Mouse (Mus musculus): ENCODE measurements around the gene Mgrn1. TPM values are rescaled to one million over a fixed set of nuclear protein-coding genes. Genes with fewer than 3 reads are reported as not detected.

Mgrn1 gene
- total and polyA plus RNA-seq, 3 experiments, result 8.4 to 25.0 TPM; not detected in 1

GRCm38 (mm10) chr16:4871926-4872325 is 14.1 kb upstream of the Mgrn1 start:
- Histone ChIP-seq H3K4me3 (ENCODE audit: control insufficient read depth in 1 of 2, insufficient read depth in 1 of 2, low read depth in 2 of 2, low read length in 2 of 2) (no peak overlapping the region), H3K79me2 (ENCODE audit: control insufficient read depth, insufficient read depth, low read length, poor library complexity) (no peaks in the 10 kb centered on the region), H3K27ac (ENCODE audit: control insufficient read depth, low read depth, low read length) (no peak overlapping the region), H3K9me3 (replicated peaks; ENCODE audit: insufficient read depth, low read length) (no peaks in the 10 kb centered on the region), H3K9ac (ENCODE audit: control insufficient read depth, low read depth, low read length, poor library complexity, severe bottlenecking) (no peak overlapping the region), H3K4me1 (ENCODE audit: control insufficient read depth in 1 of 2, insufficient read depth in 2 of 2, low read length in 2 of 2) (peaks cover 0 to 19% of the 10 kb centered on the region in 2 experiments), H3K36me3 (ENCODE audit: control insufficient read depth in 1 of 2, insufficient read depth in 2 of 2, low read length in 2 of 2) (peaks cover 0 to 8% of the 10 kb centered on the region in 2 experiments; a peak in 2 of 4 replicates), H3K27me3 (ENCODE audit: control insufficient read depth in 1 of 2, insufficient read depth in 2 of 2, low read length in 2 of 2) (no peaks in the 10 kb centered on the region)
- TF ChIP-seq MXI1 (IDR thresholded peaks at IDR 0.05; ENCODE audit: low read depth, low read length) (no peak; the same call in 1 of the 2 replicates), NRF1 (IDR thresholded peaks at IDR 0.05; ENCODE audit: insufficient read depth, low read depth, low read length, poor library complexity, severe bottlenecking) (no peak)
- no peak for DNase-seq (ENCODE audit: low read depth, low spot score)

- Histone ChIP-seq H3K4me3 (ENCODE audit: control insufficient read depth in 1 of 2, insufficient read depth in 1 of 2, low read depth in 2 of 2, low read length in 2 of 2) (no peak overlapping the region), H3K9ac (ENCODE audit: control insufficient read depth, low read depth, low read length, poor library complexity, severe bottlenecking) (no peak overlapping the region), H3K36me3 (ENCODE audit: control insufficient read depth in 1 of 2, insufficient read depth in 2 of 2, low read length in 2 of 2) (peaks cover 0 to 15% of the 10 kb centered on the region in 2 experiments; a peak in 2 of 4 replicates), H3K27ac (ENCODE audit: control insufficient read depth, low read depth, low read length) (no peak overlapping the region), H3K27me3 (ENCODE audit: control insufficient read depth in 1 of 2, insufficient read depth in 2 of 2, low read length in 2 of 2) (no peaks in the 10 kb centered on the region), H3K4me1 (ENCODE audit: control insufficient read depth in 1 of 2, insufficient read depth in 2 of 2, low read length in 2 of 2) (peaks cover 2 to 29% of the 10 kb centered on the region in 2 experiments), H3K79me2 (ENCODE audit: control insufficient read depth, insufficient read depth, low read length, poor library complexity) (peaks cover 19% of the 10 kb centered on the region), H3K9me3 (replicated peaks; ENCODE audit: insufficient read depth, low read length) (no peaks in the 10 kb centered on the region)
- no peak for TF ChIP-seq MEF2A (IDR thresholded peaks at IDR 0.05; ENCODE audit: extremely low read depth, insufficient replicate concordance, low read depth, low read length, poor library complexity, severe bottlenecking)
- no peak for TF ChIP-seq POLR2A (IDR thresholded peaks at IDR 0.05; ENCODE audit: control insufficient read depth in 1 of 2, insufficient read depth in 1 of 2, low read depth in 1 of 2, low read length in 2 of 2, poor library complexity in 1 of 2)
- TF ChIP-seq ELF1 (IDR thresholded peaks at IDR 0.05; ENCODE audit: low read depth, low read length), result no peak
- no peak for TF ChIP-seq USF2 (IDR thresholded peaks at IDR 0.05; ENCODE audit: borderline replicate concordance in 1 of 2, insufficient read depth in 1 of 2, low read depth in 1 of 2, low read length in 2 of 2)
- TF ChIP-seq JUND (IDR thresholded peaks at IDR 0.05; ENCODE audit: low read depth, low read length), result no peak
- no peak for TF ChIP-seq CHD2 (IDR thresholded peaks at IDR 0.05; ENCODE audit: low read length)
- no peak for TF ChIP-seq ZMIZ1 (IDR thresholded peaks at IDR 0.05; ENCODE audit: low read depth, low read length)
- TF ChIP-seq UBTF (IDR thresholded peaks at IDR 0.05; ENCODE audit: borderline replicate concordance, insufficient read depth, low read depth, low read length), result no peak
- TF ChIP-seq CTCF (IDR thresholded peaks at IDR 0.05 in 2 of 3, conservative IDR thresholded peaks at IDR 0.05 in 1 of 3; ENCODE audit: control insufficient read depth in 1 of 3, insufficient read depth in 1 of 3, low read depth in 2 of 3, low read length in 3 of 3, poor library complexity in 1 of 3, severe bottlenecking in 1 of 3), result no peak
- no peak for TF ChIP-seq ZC3H11A (IDR thresholded peaks at IDR 0.05; ENCODE audit: low read depth, low read length)
- DNase-seq (ENCODE audit: low read depth, low spot score), result no peak
Measured at GRCm38 (mm10) chr16:4875198-4876032, 10.6 kb upstream of the Mgrn1 start.
